Mouse (Mus musculus): Measurements from ENCODE around the gene Wdr54. TPM values are rescaled to one million over a fixed set of nuclear protein-coding genes. Genes with fewer than 3 reads are reported as not detected.
A peak's percentile ranks its signal among the peaks of the same experiment; 100 is the strongest.

Gene Wdr54
- total RNA-seq, 2 experiments from 2014 or later, result 24.4 to 26.0 TPM

GRCm38 (mm10) chr6:83108762-83109668 is 47.2 kb downstream of the Wdr54 start, which contains the start of gene Mrpl53:
TSS of gene Mrpl53 (plus strand) at chr6:83109040.
- peak; percentile 78 to 82 for DNase-seq (ENCODE audit: low spot score in 2 of 2)

- DNase-seq (ENCODE audit: low spot score in 2 of 2), result peak in 1 of 2 experiments; percentile 67
Measured at GRCm38 (mm10) chr6:83107566-83108400, 48.4 kb downstream of the Wdr54 start.

GRCm38 (mm10) chr6:83104158-83104557 is 52.0 kb downstream of the Wdr54 start:
- peak; percentile 24 to 77 for DNase-seq (ENCODE audit: low spot score in 2 of 2)

GRCm38 (mm10) chr6:83103130-83103650 is 53.0 kb downstream of the Wdr54 start:
- DNase-seq (ENCODE audit: low spot score in 2 of 2), result no peak

- peak in 1 of 2 experiments; percentile 58 for DNase-seq (ENCODE audit: low spot score in 2 of 2)
Measured at GRCm38 (mm10) chr6:83101688-83102556, 54.3 kb downstream of the Wdr54 start.

- DNase-seq (ENCODE audit: low spot score in 2 of 2), result peak; percentile 87 to 94
Measured at GRCm38 (mm10) chr6:83101316-83101687, 54.9 kb downstream of the Wdr54 start, which contains the start of the genes Ccdc142 and Gm42688. TSS of gene Ccdc142 (plus strand) at chr6:83101601. TSS of gene Gm42688 (plus strand) at chr6:83101617.

Other genes with a start within 250 kb of the Wdr54 start
- gene Sema4f, start 216.6 kb downstream of the Wdr54 start, total RNA-seq (2021), result 10 to 100 TPM; 43.4 to 44.2 TPM
- gene M1ap, start 209.5 kb downstream of the Wdr54 start, total RNA-seq (2021), result under 1 TPM in 1 of 2 experiments, not detected in 1; 0.44 TPM
- gene Dok1, start 122.9 kb downstream of the Wdr54 start, total RNA-seq (2021), result 1 to 10 TPM; 3.1 to 3.3 TPM
- 1 to 10 TPM; 2.3 to 3.8 TPM for gene Loxl3, start 122.2 kb downstream of the Wdr54 start, total RNA-seq (2021)
- gene Aup1, start 101.9 kb downstream of the Wdr54 start, total RNA-seq (2021), result 100 to 1,000 TPM; 108 to 116 TPM
- 10 to 100 TPM; 55.7 to 60.1 TPM for gene Htra2, start 101.1 kb downstream of the Wdr54 start, total RNA-seq (2021)
- under 1 TPM; 0.48 to 0.74 TPM for gene Dqx1, start 98.6 kb downstream of the Wdr54 start, total RNA-seq (2021)
- gene Tlx2, start 86.1 kb downstream of the Wdr54 start, total RNA-seq (2021), result not detected
- 10 to 100 TPM; 23.3 to 27.0 TPM for gene Pcgf1, start 78.5 kb downstream of the Wdr54 start, total RNA-seq (2021)
- gene Lbx2, start 70.0 kb downstream of the Wdr54 start, total RNA-seq (2021), result not detected
- gene Ccdc142, start 54.8 kb downstream of the Wdr54 start, total RNA-seq (2021), result 10 to 100 TPM in 1 of 2 experiments, 1 to 10 TPM in 1; 6.8 to 11.7 TPM
- gene Gm42688, start 54.8 kb downstream of the Wdr54 start, total RNA-seq (2021), result 1 to 10 TPM; 5.2 to 6.4 TPM
- gene Mrpl53, start 47.4 kb downstream of the Wdr54 start, total RNA-seq (2021), result 10 to 100 TPM; 62.5 to 62.7 TPM
- gene Mogs, start 40.9 kb downstream of the Wdr54 start, total RNA-seq (2021), result 10 to 100 TPM; 22.0 to 27.2 TPM
- gene Wbp1, start 34.8 kb downstream of the Wdr54 start, total RNA-seq (2021), result 10 to 100 TPM; 66.7 to 72.6 TPM
- 10 to 100 TPM; 24.1 TPM for gene Ino80b, start 31.0 kb downstream of the Wdr54 start, total RNA-seq (2021)
- gene Rtkn, start 20.9 kb downstream of the Wdr54 start, total RNA-seq (2021), result 10 to 100 TPM; 61.2 to 65.1 TPM
- gene 1700003E16Rik, start within 50 bp of the Wdr54 start, total RNA-seq (2021), result 10 to 100 TPM; 20.4 to 21.1 TPM
- gene Dctn1, start 9.5 kb upstream of the Wdr54 start, total RNA-seq (2021), result 100 to 1,000 TPM; 358 to 382 TPM
- gene Slc4a5, start 63.4 kb upstream of the Wdr54 start, total RNA-seq (2021), result 10 to 100 TPM in 1 of 2 experiments, under 1 TPM in 1; 0.41 to 11.9 TPM
- gene Mthfd2, start 169.5 kb upstream of the Wdr54 start, total RNA-seq (2021), result 10 to 100 TPM in 1 of 2 experiments, 1 to 10 TPM in 1; 8.5 to 10.5 TPM
- gene Mob1a, start 169.6 kb upstream of the Wdr54 start, total RNA-seq (2021), result 10 to 100 TPM; 22.1 to 23.1 TPM
- gene Bola3, start 192.8 kb upstream of the Wdr54 start, total RNA-seq (2021), result 10 to 100 TPM; 45.4 to 54.7 TPM